Mouse (Mus musculus): ENCODE results near the gene Tacr2. TPM values are rescaled to one million over a fixed set of nuclear protein-coding genes. Genes with fewer than 3 reads are reported as not detected.

The Tacr2 gene
- total and polyA plus RNA-seq, 3 experiments = 21.8 to 235 (median 64.4) TPM

- peak; percentile 87 for DNase-seq
Measured at GRCm38 (mm10) chr10:62300006-62300827, 48.0 kb downstream of the Tacr2 start.

GRCm38 (mm10) chr10:62305090-62305489 is 52.9 kb downstream of the Tacr2 start:
- no peak for DNase-seq

DNA sequence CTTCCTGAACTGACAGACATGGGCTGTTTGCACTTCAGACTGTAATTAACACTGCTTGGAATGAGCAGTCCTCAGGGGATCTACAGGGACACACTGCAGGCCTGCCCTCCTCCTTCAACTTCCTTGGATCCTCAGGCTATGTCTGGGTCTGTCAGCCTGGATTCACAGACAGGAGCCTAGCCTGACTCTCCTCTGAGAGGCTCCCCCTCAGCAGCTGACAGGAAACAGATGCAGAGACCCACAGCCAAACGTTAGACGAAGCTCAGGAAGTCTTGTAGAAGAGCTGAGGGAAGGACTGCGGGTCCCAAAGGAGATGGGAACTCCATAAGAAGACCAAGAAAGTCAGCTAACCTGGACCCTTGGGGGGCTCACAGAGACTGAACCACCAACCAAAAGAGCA is 54.2 kb downstream of the Tacr2 start:
- no peak for DNase-seq

- DNase-seq = no peak
Measured at GRCm38 (mm10) chr10:62308896-62309491, 56.8 kb downstream of the Tacr2 start.

DNA sequence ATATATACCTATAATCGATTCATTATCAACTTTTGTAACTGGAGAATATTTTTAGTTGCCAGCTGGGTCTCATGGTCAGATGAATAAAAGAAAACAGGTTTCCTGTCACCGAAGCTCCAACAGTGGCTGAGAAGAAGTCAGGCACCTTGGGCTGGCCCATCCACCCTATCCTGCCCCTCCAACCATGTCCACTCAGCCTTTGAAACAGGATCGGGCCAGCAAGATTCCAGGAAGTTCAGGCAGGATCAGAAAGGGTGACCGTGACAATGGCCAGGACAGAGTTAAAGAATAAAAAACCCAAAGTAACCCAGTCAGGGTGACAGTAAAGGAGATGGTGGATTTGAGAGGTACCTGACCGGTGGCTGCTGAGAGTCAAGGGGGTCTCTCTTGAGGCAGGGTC is 57.4 kb downstream of the Tacr2 start:
- no peak for DNase-seq

GRCm38 (mm10) chr10:62310259-62311039 is 58.2 kb downstream of the Tacr2 start:
- DNase-seq = no peak

- DNase-seq = peak; percentile 41
Measured at GRCm38 (mm10) chr10:62311464-62311863, 59.2 kb downstream of the Tacr2 start.

DNA sequence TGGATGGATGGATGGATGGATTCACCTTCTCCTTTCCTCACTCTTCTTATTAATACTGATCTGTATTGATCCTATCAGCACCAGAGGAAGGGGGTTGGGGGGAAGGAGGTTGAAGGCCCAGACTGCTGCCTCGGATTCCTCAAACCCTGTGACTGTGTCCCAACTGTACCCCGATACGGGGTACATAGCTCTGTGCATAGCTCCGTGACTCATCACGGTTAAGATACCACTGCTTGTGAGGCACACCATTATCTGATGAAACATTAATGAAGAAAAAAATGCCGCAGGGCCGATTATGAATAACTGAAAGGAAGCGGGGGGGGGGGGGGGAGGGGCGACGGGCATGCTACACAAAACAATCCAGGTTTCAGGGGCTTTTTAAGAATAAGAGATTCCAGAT is 60.9 kb downstream of the Tacr2 start:
- DNase-seq = no peak

DNA sequence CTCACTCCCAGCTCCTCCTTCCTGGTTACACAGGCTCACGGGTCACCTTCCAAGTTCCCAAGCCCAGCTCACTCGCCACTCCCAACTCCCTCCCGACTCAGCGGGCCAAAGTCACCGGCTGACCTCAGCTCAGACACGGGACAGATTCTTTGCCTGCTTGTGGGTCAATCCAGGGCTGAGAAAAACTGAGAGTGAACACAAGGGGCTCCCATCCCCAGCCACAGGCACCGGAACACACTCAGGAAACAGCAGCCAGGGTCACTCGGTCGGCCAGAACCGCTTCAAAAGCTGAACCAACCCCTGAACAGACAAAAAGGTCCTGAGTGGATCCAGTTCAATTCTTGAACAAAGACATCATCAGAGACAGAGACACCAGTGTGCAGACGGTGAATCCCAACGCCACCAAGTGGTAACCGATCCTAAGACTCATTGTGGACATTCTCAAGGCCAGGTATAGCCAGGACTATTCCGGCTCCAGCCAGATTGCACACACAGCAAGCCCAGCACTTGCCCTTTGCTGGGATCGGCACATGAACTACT is 61.7 kb downstream of the Tacr2 start:
- DNase-seq = peak; percentile 58

Other genes starting within 250 kb of the Tacr2 start
- not detected for gene Neurog3, start 119.3 kb upstream of the Tacr2 start, total RNA-seq (2021)
- 0.07 TPM in 1 of 2 replicates, not detected in the other for gene Neurog3, start 119.3 kb upstream of the Tacr2 start, polyA plus RNA-seq (2012; rRNA removed)
- 1 to 10 TPM; 4.1 to 5.6 TPM for gene Fam241b, start 108.5 kb upstream of the Tacr2 start, total RNA-seq (2021)
- gene Fam241b, start 108.5 kb upstream of the Tacr2 start, polyA plus RNA-seq (2012; rRNA removed) = 5.6 and 7.4 TPM in 2 replicates
- gene Tspan15, start 21.2 kb upstream of the Tacr2 start, total RNA-seq (2021) = 10 to 100 TPM; 14.4 to 22.5 TPM
- 66.3 and 71.2 TPM in 2 replicates for gene Tspan15, start 21.2 kb upstream of the Tacr2 start, polyA plus RNA-seq (2012; rRNA removed)
- 10 to 100 TPM; 23.7 to 40.0 TPM for gene Hk1, start 127.5 kb downstream of the Tacr2 start, total RNA-seq (2021)
- gene Hk1, start 127.5 kb downstream of the Tacr2 start, polyA plus RNA-seq (2012; rRNA removed) = 25.5 and 26.9 TPM in 2 replicates
- gene Hkdc1, start 170.1 kb downstream of the Tacr2 start, total RNA-seq (2021) = not detected
- gene Hkdc1, start 170.1 kb downstream of the Tacr2 start, polyA plus RNA-seq (2012; rRNA removed) = 0.03 TPM in 1 of 2 replicates, not detected in the other
- under 1 TPM; 0.35 TPM for gene 4930507D05Rik, start 197.1 kb downstream of the Tacr2 start, total RNA-seq (2021)
- gene 4930507D05Rik, start 197.1 kb downstream of the Tacr2 start, polyA plus RNA-seq (2012; rRNA removed) = not detected in 2 replicates
- gene Supv3l1, start 197.3 kb downstream of the Tacr2 start, total RNA-seq (2021) = 10 to 100 TPM; 33.6 to 36.7 TPM
- 19.7 and 25.4 TPM in 2 replicates for gene Supv3l1, start 197.3 kb downstream of the Tacr2 start, polyA plus RNA-seq (2012; rRNA removed)
- gene Vps26a, start 234.4 kb downstream of the Tacr2 start, total RNA-seq (2021) = 10 to 100 TPM; 54.8 to 58.8 TPM
- 3.7 and 4.4 TPM in 2 replicates for gene Vps26a, start 234.4 kb downstream of the Tacr2 start, polyA plus RNA-seq (2012; rRNA removed)

Data from adrenal gland, adult 2 months (tissue).